Mouse (Mus musculus): Measurements from ENCODE around the gene Atxn2l. TPM values are rescaled to one million over a fixed set of nuclear protein-coding genes. Genes with fewer than 3 reads are reported as not detected.
A peak's percentile ranks its signal among the peaks of the same experiment; 100 is the strongest.

The Atxn2l gene
- 19.4 and 22.0 TPM in 2 replicates for polyA plus RNA-seq (2015; fragmentation: Nextera tagmentation; extraction: Ambion mirVana)

DNA sequence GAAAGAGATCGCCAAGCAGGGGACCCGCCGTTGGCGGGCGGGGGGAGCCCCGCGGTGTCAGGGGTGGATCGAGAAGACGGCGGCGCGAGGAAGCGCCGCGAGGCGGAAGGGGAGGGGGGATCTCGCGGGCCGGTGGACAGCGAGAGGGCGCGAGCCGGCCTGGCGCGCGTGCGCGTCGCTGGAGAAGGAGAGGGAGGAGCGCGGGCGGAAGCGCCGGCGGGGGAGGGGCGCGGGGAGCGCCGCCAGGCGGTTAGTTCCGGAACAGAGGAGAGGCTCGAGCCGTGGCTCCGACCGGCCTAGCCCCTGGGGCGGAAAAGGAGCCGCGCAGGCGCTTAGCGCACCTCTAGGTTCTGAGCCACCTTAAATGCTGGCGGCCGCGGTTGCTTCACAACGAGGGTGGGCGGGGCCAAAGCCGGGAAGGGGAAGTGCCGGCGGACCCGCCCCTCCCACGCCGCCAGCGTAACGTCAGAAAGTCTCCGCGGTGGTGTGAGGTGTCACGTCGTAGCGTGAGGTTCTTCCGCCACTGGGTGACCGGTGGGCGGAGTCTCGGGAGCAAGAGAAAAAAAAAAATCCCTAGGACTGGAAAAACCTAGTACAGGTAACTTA, at the start of gene Atxn2l:
Gene Atxn2l (minus strand): TSS at position 165 of the 606 bp plus-strand sequence.
- Histone ChIP-seq H3K36me3 (ENCODE audit: control insufficient read depth, insufficient read depth) (peaks cover 26% of the 10 kb centered on the region), H3K4me3 (ENCODE audit: low read depth, low read length) (peak within 1 kb of the TSS; percentile 80), H3K4me2 (replicated peaks; ENCODE audit: low read depth) (peak within 1 kb of the TSS; percentile 65), H3K27ac (ENCODE audit: low read depth, low read length) (peak within 1 kb of the TSS; percentile 98), H3K9me3 (ENCODE audit: control insufficient read depth) (no peaks in the 10 kb centered on the region), H3K27me3 (replicated peaks; ENCODE audit: control insufficient read depth, insufficient read depth, low read length) (no peaks in the 10 kb centered on the region), H3K4me1 (replicated peaks; ENCODE audit: control insufficient read depth, insufficient read depth, low read length) (no peaks in the 10 kb centered on the region), H3K9ac (ENCODE audit: low read depth, low read length) (peak within 1 kb of the TSS; percentile 97)
- WGBS = under 1% methylated on average over 62 of the region's 72 CpGs
- TF ChIP-seq CTCF (IDR thresholded peaks at IDR 0.05; ENCODE audit: low read depth) = peak; percentile 83
- ATAC-seq = peak; percentile 95

DNA sequence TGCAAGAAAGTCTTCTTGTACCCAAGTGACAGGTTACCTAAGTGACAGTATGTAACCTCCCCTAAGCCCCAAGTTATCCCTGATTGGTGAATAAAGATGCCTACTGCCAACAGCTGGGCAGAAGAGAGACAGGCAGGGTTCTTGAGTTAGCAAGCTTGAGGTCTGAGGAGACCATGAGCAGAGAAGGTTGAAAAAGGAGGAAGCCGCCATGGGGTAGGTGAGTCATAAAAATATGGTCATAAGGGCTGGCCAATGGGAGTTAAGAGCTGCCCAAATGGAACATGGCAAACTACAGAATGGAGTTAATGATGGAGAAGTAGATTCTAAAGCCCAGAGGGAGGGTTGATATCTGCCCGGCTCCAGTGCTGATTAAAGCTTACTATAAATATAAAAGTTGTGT, 42.4 kb upstream of the Atxn2l start:
- Histone ChIP-seq H3K36me3 (ENCODE audit: control insufficient read depth, insufficient read depth) (peaks cover 59% of the 10 kb centered on the region), H3K4me2 (replicated peaks; ENCODE audit: low read depth) (no peak overlapping the region), H3K27ac (ENCODE audit: low read depth, low read length) (no peak overlapping the region), H3K9me3 (ENCODE audit: control insufficient read depth) (no peaks in the 10 kb centered on the region), H3K4me3 (ENCODE audit: low read depth, low read length) (no peak overlapping the region), H3K27me3 (replicated peaks; ENCODE audit: control insufficient read depth, insufficient read depth, low read length) (no peaks in the 10 kb centered on the region), H3K9ac (ENCODE audit: low read depth, low read length) (no peak overlapping the region), H3K4me1 (replicated peaks; ENCODE audit: control insufficient read depth, insufficient read depth, low read length) (no peaks in the 10 kb centered on the region)
- WGBS = 81% methylated on average over 2 of the region's 2 CpGs
- ATAC-seq = no peak
- no peak for TF ChIP-seq CTCF (IDR thresholded peaks at IDR 0.05; ENCODE audit: low read depth)

DNA sequence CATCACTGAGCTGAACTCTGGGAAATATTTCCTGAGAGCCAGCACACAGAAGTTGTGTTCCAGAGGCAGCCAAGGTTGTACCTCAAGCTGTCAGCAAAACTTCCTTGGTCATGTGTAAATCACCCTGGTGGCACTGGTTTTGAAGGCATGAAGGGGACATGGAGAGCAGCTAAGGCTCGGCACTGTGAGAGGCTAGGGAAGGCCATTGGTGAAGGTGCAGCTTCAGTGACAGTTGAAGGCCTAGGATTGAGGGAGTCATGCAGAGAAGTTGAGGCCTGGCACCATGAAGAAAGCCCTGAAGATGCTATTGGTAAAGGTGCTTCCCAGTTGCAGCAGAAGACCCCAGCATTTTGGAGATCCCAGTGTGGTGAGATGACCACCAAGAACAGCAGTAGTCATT, 38.4 kb upstream of the Atxn2l start:
- TF ChIP-seq CTCF (IDR thresholded peaks at IDR 0.05; ENCODE audit: low read depth) = no peak
- Histone ChIP-seq H3K27me3 (replicated peaks; ENCODE audit: control insufficient read depth, insufficient read depth, low read length) (peaks cover 6% of the 10 kb centered on the region), H3K9ac (ENCODE audit: low read depth, low read length) (no peak overlapping the region), H3K4me1 (replicated peaks; ENCODE audit: control insufficient read depth, insufficient read depth, low read length) (no peaks in the 10 kb centered on the region), H3K36me3 (ENCODE audit: control insufficient read depth, insufficient read depth) (peaks cover 19% of the 10 kb centered on the region), H3K27ac (ENCODE audit: low read depth, low read length) (no peak overlapping the region), H3K9me3 (ENCODE audit: control insufficient read depth) (no peaks in the 10 kb centered on the region), H3K4me2 (replicated peaks; ENCODE audit: low read depth) (no peak overlapping the region), H3K4me3 (ENCODE audit: low read depth, low read length) (no peak overlapping the region)
- 92% methylated on average over 1 of the region's 1 CpGs for WGBS
- ATAC-seq = no peak

DNA sequence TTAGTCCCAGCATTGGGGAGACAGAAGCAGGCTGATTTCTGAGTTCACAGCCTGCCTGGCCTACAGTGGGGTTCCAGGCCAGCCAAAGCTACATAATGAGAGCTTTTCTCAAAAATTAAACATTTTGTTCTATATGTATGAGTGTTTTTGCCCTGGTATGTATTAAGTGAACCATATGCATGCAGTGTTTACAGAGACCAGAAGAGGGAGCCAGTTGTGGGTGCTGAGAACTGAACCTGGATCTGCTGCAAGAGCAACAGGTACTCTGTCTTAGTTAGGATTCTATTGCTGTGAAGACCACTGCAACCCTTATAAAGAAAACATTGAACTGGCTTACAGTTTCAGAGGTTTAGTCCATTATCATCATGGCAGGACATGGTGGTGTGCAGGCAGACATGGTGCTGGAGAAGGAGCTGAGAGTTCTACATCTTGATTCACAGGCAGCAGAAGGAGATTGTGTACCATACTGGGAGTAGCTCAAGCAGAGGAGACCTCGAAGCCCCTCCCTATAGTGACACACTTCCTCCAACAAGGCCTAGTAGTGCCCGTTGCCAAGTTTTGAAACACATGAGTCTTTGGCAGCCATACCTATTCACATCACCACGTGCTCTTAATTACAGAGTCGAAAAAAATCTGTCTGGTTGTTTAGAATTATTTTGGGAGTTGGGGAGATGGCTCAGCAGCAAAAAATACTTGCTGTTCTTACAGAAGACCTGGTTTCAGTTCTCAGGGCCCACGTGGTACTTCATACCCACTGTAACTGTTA, 34.8 kb upstream of the Atxn2l start:
- Histone ChIP-seq H3K9me3 (ENCODE audit: control insufficient read depth) (no peaks in the 10 kb centered on the region), H3K4me2 (replicated peaks; ENCODE audit: low read depth) (no peak overlapping the region), H3K27me3 (replicated peaks; ENCODE audit: control insufficient read depth, insufficient read depth, low read length) (peaks cover 10% of the 10 kb centered on the region), H3K27ac (ENCODE audit: low read depth, low read length) (no peak overlapping the region), H3K36me3 (ENCODE audit: control insufficient read depth, insufficient read depth) (no peaks in the 10 kb centered on the region), H3K4me1 (replicated peaks; ENCODE audit: control insufficient read depth, insufficient read depth, low read length) (no peaks in the 10 kb centered on the region), H3K4me3 (ENCODE audit: low read depth, low read length) (no peak overlapping the region), H3K9ac (ENCODE audit: low read depth, low read length) (no peak overlapping the region)
- ATAC-seq = no peak
- WGBS = 77% methylated on average over 5 of the region's 5 CpGs
- TF ChIP-seq CTCF (IDR thresholded peaks at IDR 0.05; ENCODE audit: low read depth) = peak; percentile 72

DNA sequence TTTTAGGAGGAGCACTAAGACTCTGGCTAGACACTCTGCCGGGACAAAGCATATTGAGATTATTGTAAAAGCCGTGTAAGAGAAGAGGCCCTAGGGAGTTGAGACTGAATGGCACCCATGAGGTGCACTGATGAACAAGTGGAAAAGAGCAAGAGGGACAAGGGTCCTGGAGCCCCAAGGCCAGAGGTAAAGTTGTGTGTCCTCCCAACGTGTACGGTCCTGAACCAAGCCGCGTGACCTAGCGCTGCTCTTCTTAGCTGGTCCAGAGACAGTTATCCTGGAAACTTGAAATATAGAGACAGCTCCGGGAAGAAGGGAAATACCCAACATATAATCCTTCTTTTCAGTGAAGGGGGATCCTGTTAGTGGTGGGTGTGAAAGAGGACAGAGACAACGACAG, 33.2 kb upstream of the Atxn2l start:
- peak overlapping the region; percentile 40; the same call in 1 of the 2 replicates for H3K4me3 ChIP-seq (ENCODE audit: low read depth, low read length)
- no peaks in the 10 kb centered on the region for H3K4me1 ChIP-seq (replicated peaks; ENCODE audit: control insufficient read depth, insufficient read depth, low read length)
- no peak for ATAC-seq
- no peaks in the 10 kb centered on the region for H3K36me3 ChIP-seq (ENCODE audit: control insufficient read depth, insufficient read depth)
- peaks cover 10% of the 10 kb centered on the region for H3K27me3 ChIP-seq (replicated peaks; ENCODE audit: control insufficient read depth, insufficient read depth, low read length)
- 68% methylated on average over 9 of the region's 9 CpGs for WGBS
- no peaks in the 10 kb centered on the region for H3K9me3 ChIP-seq (ENCODE audit: control insufficient read depth)
- peak overlapping the region; percentile 76; the same call in 1 of the 2 replicates for H3K4me2 ChIP-seq (replicated peaks; ENCODE audit: low read depth)
- no peak for TF ChIP-seq CTCF (IDR thresholded peaks at IDR 0.05; ENCODE audit: low read depth)
- no peak overlapping the region for H3K9ac ChIP-seq (ENCODE audit: low read depth, low read length)
- no peak overlapping the region for H3K27ac ChIP-seq (ENCODE audit: low read depth, low read length)

DNA sequence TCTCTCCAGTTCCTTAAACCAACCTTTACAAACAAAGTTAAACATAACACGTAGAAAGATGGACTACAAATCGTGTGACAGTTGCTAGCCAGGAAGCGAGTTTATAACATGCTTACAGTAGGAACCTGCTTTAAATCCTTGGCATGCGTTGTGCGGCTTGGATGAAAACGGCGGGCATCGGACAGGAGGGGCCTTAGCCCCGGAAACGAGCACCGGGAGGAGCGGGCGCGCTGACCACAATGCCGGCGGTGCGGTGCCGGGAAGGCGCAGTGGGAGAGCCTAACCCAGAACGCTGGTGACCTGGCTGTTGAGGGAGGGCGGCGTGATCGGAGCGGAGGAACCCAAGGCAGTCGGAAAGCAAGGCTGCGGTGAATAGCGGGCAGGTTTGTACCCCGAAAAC, 32.5 kb upstream of the Atxn2l start:
- H3K9me3 ChIP-seq (ENCODE audit: control insufficient read depth) = no peaks in the 10 kb centered on the region
- 2% methylated on average over 28 of the region's 28 CpGs for WGBS
- peak overlapping the region; percentile 22; the same call in 1 of the 2 replicates for H3K9ac ChIP-seq (ENCODE audit: low read depth, low read length)
- no peaks in the 10 kb centered on the region for H3K4me1 ChIP-seq (replicated peaks; ENCODE audit: control insufficient read depth, insufficient read depth, low read length)
- H3K36me3 ChIP-seq (ENCODE audit: control insufficient read depth, insufficient read depth) = no peaks in the 10 kb centered on the region
- no peak for TF ChIP-seq CTCF (IDR thresholded peaks at IDR 0.05; ENCODE audit: low read depth)
- no peak overlapping the region for H3K27ac ChIP-seq (ENCODE audit: low read depth, low read length)
- peak overlapping the region; percentile 76 for H3K4me2 ChIP-seq (replicated peaks; ENCODE audit: low read depth)
- ATAC-seq = no peak
- H3K27me3 ChIP-seq (replicated peaks; ENCODE audit: control insufficient read depth, insufficient read depth, low read length) = peaks cover 10% of the 10 kb centered on the region
- peak overlapping the region; percentile 40 for H3K4me3 ChIP-seq (ENCODE audit: low read depth, low read length)
